Comparison of ENCODE assay signal across 8 mouse cellular contexts in genomic region chr12:85279396-85280080, GRCm38 (mm10). TPM values are rescaled to one million over a fixed set of nuclear protein-coding genes. Genes with fewer than 3 reads are reported as not detected.
DNase-seq lines count a peak whose midpoint lies in the region; ATAC-seq and TF ChIP-seq lines count a peak whose summit lies in the region.

No protein-coding gene starts in this region.

- no peaks in the 10 kb centered on the region for H3K27me3 ChIP-seq in kidney, postnatal 0 days (ENCODE audit: insufficient read depth, low read length)
- no peaks in the 10 kb centered on the region for H3K27me3 ChIP-seq in limb, embryonic 14.5 days (ENCODE audit: control insufficient read depth, insufficient read depth, low read length)
- no peaks in the 10 kb centered on the region for H3K27me3 ChIP-seq in neural tube, embryonic 14.5 days (ENCODE audit: control insufficient read depth, insufficient read depth, low read length)

- peak; percentile 23; the same call in 1 of the 2 replicates for ATAC-seq in kidney, postnatal 0 days (replicated peaks; ENCODE audit: low FRiP score, low read depth)
- peak; percentile 62 for ATAC-seq in erythroid progenitor cell, adult 5-6 weeks (replicated peaks; ENCODE audit: low FRiP score, poor library complexity, severe bottlenecking)
- 0 out of 2 replicates have a peak, but pooled peaks have one; percentile 2 for ATAC-seq in limb, embryonic 14.5 days (ENCODE audit: low FRiP score, low read depth)
- ATAC-seq in neural tube, embryonic 14.5 days (ENCODE audit: low read depth) = peak; percentile 25; the same call in 1 of the 2 replicates

- 0 out of 2 replicates have a peak overlapping the region, but pooled peaks have one; percentile 71 for H3K27ac ChIP-seq in kidney, postnatal 0 days
- H3K27ac ChIP-seq in bone marrow macrophage, adult 2 months (ENCODE audit: insufficient read depth, low read depth, low read length) = no peak overlapping the region
- H3K27ac ChIP-seq in limb, embryonic 14.5 days (replicated peaks; ENCODE audit: low read depth, low read length) = peak overlapping the region; percentile 63
- H3K27ac ChIP-seq in neural tube, embryonic 14.5 days (ENCODE audit: low read depth, low read length) = peak overlapping the region; percentile 72

- H3K36me3 ChIP-seq in kidney, postnatal 0 days (ENCODE audit: insufficient read depth, low read length) = no peaks in the 10 kb centered on the region
- 0 out of 2 replicates have a peak, but pooled peaks cover 8% of the 10 kb centered on the region for H3K36me3 ChIP-seq in limb, embryonic 14.5 days (ENCODE audit: control insufficient read depth, insufficient read depth, low read length)
- H3K36me3 ChIP-seq in neural tube, embryonic 14.5 days (ENCODE audit: control insufficient read depth, insufficient read depth, low read length) = 0 out of 2 replicates have a peak, but pooled peaks cover 2% of the 10 kb centered on the region

- TF ChIP-seq CTCF in kidney, postnatal 0 days (IDR thresholded peaks at IDR 0.05; ENCODE audit: low read depth) = no peak
- TF ChIP-seq CTCF in bone marrow macrophage, adult 2 months (IDR thresholded peaks at IDR 0.05; ENCODE audit: low read depth, low read length) = no peak; the same call in 1 of the 2 replicates

- peaks cover 5% of the 10 kb centered on the region; the same call in 1 of the 2 replicates for H3K4me1 ChIP-seq in kidney, postnatal 0 days (replicated peaks; ENCODE audit: insufficient read depth, low read length)
- H3K4me1 ChIP-seq in bone marrow macrophage, adult 2 months (ENCODE audit: control insufficient read depth, insufficient read depth, low read length) = peaks cover 7% of the 10 kb centered on the region
- H3K4me1 ChIP-seq in limb, embryonic 14.5 days (ENCODE audit: control insufficient read depth, insufficient read depth, low read length) = peaks cover 5% of the 10 kb centered on the region
- peaks cover 7% of the 10 kb centered on the region for H3K4me1 ChIP-seq in neural tube, embryonic 14.5 days (ENCODE audit: control insufficient read depth, insufficient read depth, low read length)

- no peak for DNase-seq in kidney, postnatal 0 days (ENCODE audit: low spot score)
- DNase-seq in kidney, postnatal 14 days = no peak
- no peak for DNase-seq in limb, embryonic 14.5 days (ENCODE audit: low spot score)
- no peak for DNase-seq in thymus, adult 18-20 months
- no peak for DNase-seq in right cerebral cortex, postnatal 10 days (ENCODE audit: low spot score in 2 of 2)

- peak overlapping the region; percentile 89 for H3K4me3 ChIP-seq in kidney, postnatal 0 days (replicated peaks; ENCODE audit: low read depth, low read length)
- peak overlapping the region; percentile 75 for H3K4me3 ChIP-seq in bone marrow macrophage, adult 2 months (ENCODE audit: insufficient read depth, low read length)
- H3K4me3 ChIP-seq in limb, embryonic 14.5 days (replicated peaks; ENCODE audit: low read length) = peak overlapping the region; percentile 78
- peak overlapping the region; percentile 70 for H3K4me3 ChIP-seq in neural tube, embryonic 14.5 days (ENCODE audit: low read depth, low read length)

- peak overlapping the region; percentile 94 for H3K4me2 ChIP-seq in kidney, postnatal 0 days (ENCODE audit: low read length)
- H3K4me2 ChIP-seq in limb, embryonic 14.5 days (replicated peaks; ENCODE audit: low read depth, low read length, severe bottlenecking) = peak overlapping the region; percentile 93
- peak overlapping the region; percentile 92 for H3K4me2 ChIP-seq in neural tube, embryonic 14.5 days (ENCODE audit: low read depth, low read length)

- no peak for TF ChIP-seq POLR2A in bone marrow macrophage, adult 2 months (IDR thresholded peaks at IDR 0.05; ENCODE audit: borderline replicate concordance, low read depth, low read length)
- TF ChIP-seq POLR2A in limb, embryonic 14.5 days (IDR thresholded peaks at IDR 0.05; ENCODE audit: borderline replicate concordance, extremely low read depth, insufficient read depth, insufficient read length) = no peak

- H3K9me3 ChIP-seq in kidney, postnatal 0 days (replicated peaks; ENCODE audit: low read length) = no peaks in the 10 kb centered on the region
- H3K9me3 ChIP-seq in limb, embryonic 14.5 days (ENCODE audit: control insufficient read depth, low read length) = no peaks in the 10 kb centered on the region
- no peaks in the 10 kb centered on the region for H3K9me3 ChIP-seq in neural tube, embryonic 14.5 days (ENCODE audit: control insufficient read depth, low read length)

- WGBS in kidney, postnatal 0 days = 6% methylated on average over 10 of the region's 10 CpGs
- WGBS in limb, embryonic 14.5 days = 5% methylated on average over 10 of the region's 10 CpGs
- 7% methylated on average over 10 of the region's 10 CpGs for WGBS in neural tube, embryonic 14.5 days

- H3K9ac ChIP-seq in kidney, postnatal 0 days (ENCODE audit: low read depth, low read length) = peak overlapping the region; percentile 84
- H3K9ac ChIP-seq in limb, embryonic 14.5 days (ENCODE audit: low read depth, low read length, severe bottlenecking) = peak overlapping the region; percentile 83
- peak overlapping the region; percentile 76 for H3K9ac ChIP-seq in neural tube, embryonic 14.5 days (replicated peaks; ENCODE audit: low read depth, low read length)

RNA-seq across cellular contexts. Expression of gene Acyp1, which starts 8.7 kb away (rescaled TPM):
- 79.6 and 87.7 TPM in 2 replicates for polyA plus RNA-seq in kidney, postnatal 0 days (2015; fragmentation: Nextera tagmentation; extraction: Ambion mirVana)
- polyA plus RNA-seq in bone marrow macrophage, adult 2 months (2012; ENCODE audit: insufficient read depth, insufficient read length, missing spikeins) = 23.5 and 24.0 TPM in 2 replicates
- 14.4 and 36.5 TPM in 2 replicates for total RNA-seq in erythroid progenitor cell, adult 5-6 weeks (2015; ENCODE audit: low replicate concordance)
- 13.9 TPM in 2 replicates for total RNA-seq in erythroid progenitor cell, adult 5-6 weeks (2017; ENCODE audit: low replicate concordance)
- 20.2 and 32.3 TPM in 2 replicates for polyA plus RNA-seq in limb, embryonic 14.5 days (2012; rRNA removed)
- 40.6 and 45.3 TPM in 2 replicates for polyA plus RNA-seq in limb, embryonic 14.5 days (2014; fragmentation: Nextera tagmentation; extraction: Ambion mirVana)
- 55.7 and 61.2 TPM in 2 replicates for polyA plus RNA-seq in neural tube, embryonic 14.5 days (2014; fragmentation: Nextera tagmentation; extraction: Ambion mirVana)

RNA-seq across cellular contexts. Expression of gene Zc2hc1c, which starts 8.9 kb away (rescaled TPM):
- polyA plus RNA-seq in kidney, postnatal 0 days (2015; fragmentation: Nextera tagmentation; extraction: Ambion mirVana) = 3.5 TPM in 2 replicates
- polyA plus RNA-seq in bone marrow macrophage, adult 2 months (2012; ENCODE audit: insufficient read depth, insufficient read length, missing spikeins) = not detected in 2 replicates
- total RNA-seq in erythroid progenitor cell, adult 5-6 weeks (2015; ENCODE audit: low replicate concordance) = not detected in 2 replicates
- not detected in 2 replicates for total RNA-seq in erythroid progenitor cell, adult 5-6 weeks (2017; ENCODE audit: low replicate concordance)
- polyA plus RNA-seq in limb, embryonic 14.5 days (2012; rRNA removed) = 0.65 and 0.75 TPM in 2 replicates
- polyA plus RNA-seq in limb, embryonic 14.5 days (2014; fragmentation: Nextera tagmentation; extraction: Ambion mirVana) = 1.5 and 1.6 TPM in 2 replicates
- polyA plus RNA-seq in neural tube, embryonic 14.5 days (2014; fragmentation: Nextera tagmentation; extraction: Ambion mirVana) = 1.6 and 1.7 TPM in 2 replicates

RNA-seq across cellular contexts. Expression of gene Mlh3, which starts 9.1 kb away (rescaled TPM):
- polyA plus RNA-seq in kidney, postnatal 0 days (2015; fragmentation: Nextera tagmentation; extraction: Ambion mirVana) = 7.1 and 7.3 TPM in 2 replicates
- polyA plus RNA-seq in bone marrow macrophage, adult 2 months (2012; ENCODE audit: insufficient read depth, insufficient read length, missing spikeins) = 7.0 and 8.1 TPM in 2 replicates
- 0.42 and 2.9 TPM in 2 replicates for total RNA-seq in erythroid progenitor cell, adult 5-6 weeks (2015; ENCODE audit: low replicate concordance)
- total RNA-seq in erythroid progenitor cell, adult 5-6 weeks (2017; ENCODE audit: low replicate concordance) = 0.15 and 4.0 TPM in 2 replicates
- polyA plus RNA-seq in limb, embryonic 14.5 days (2012; rRNA removed) = 11.3 and 12.3 TPM in 2 replicates
- polyA plus RNA-seq in limb, embryonic 14.5 days (2014; fragmentation: Nextera tagmentation; extraction: Ambion mirVana) = 8.6 and 9.3 TPM in 2 replicates
- 11.7 and 11.8 TPM in 2 replicates for polyA plus RNA-seq in neural tube, embryonic 14.5 days (2014; fragmentation: Nextera tagmentation; extraction: Ambion mirVana)

RNA-seq across cellular contexts. Expression of gene Nek9, which starts 59.6 kb away (rescaled TPM):
- polyA plus RNA-seq in kidney, postnatal 0 days (2015; fragmentation: Nextera tagmentation; extraction: Ambion mirVana) = 15.5 and 16.4 TPM in 2 replicates
- 46.6 and 52.4 TPM in 2 replicates for polyA plus RNA-seq in bone marrow macrophage, adult 2 months (2012; ENCODE audit: insufficient read depth, insufficient read length, missing spikeins)
- total RNA-seq in erythroid progenitor cell, adult 5-6 weeks (2015; ENCODE audit: low replicate concordance) = 9.0 and 17.2 TPM in 2 replicates
- total RNA-seq in erythroid progenitor cell, adult 5-6 weeks (2017; ENCODE audit: low replicate concordance) = 7.9 and 15.5 TPM in 2 replicates
- 47.4 and 49.0 TPM in 2 replicates for polyA plus RNA-seq in limb, embryonic 14.5 days (2012; rRNA removed)
- 22.0 and 22.2 TPM in 2 replicates for polyA plus RNA-seq in limb, embryonic 14.5 days (2014; fragmentation: Nextera tagmentation; extraction: Ambion mirVana)
- polyA plus RNA-seq in neural tube, embryonic 14.5 days (2014; fragmentation: Nextera tagmentation; extraction: Ambion mirVana) = 8.9 and 10.0 TPM in 2 replicates

Comparison
In these comparisons a context has a peak if more than half of its experiments do, and no peak if none do; other contexts are left out.
1. ATAC-seq: peak in every context shown above with its lines; median percentile 62 in erythroid progenitor cell, adult 5-6 weeks; 25 in neural tube, embryonic 14.5 days; 23 in kidney, postnatal 0 days; 2 in limb, embryonic 14.5 days.